Mouse (Mus musculus): ENCODE data around the gene Rpl23.
"Not testable (repeated sequence)": the region's sequence is repeated elsewhere in the genome, so short reads cannot be mapped to it uniquely, and the experiment has no call there.

The Rpl23 gene

GRCm38 (mm10) chr11:97766154-97766881 is 15.9 kb downstream of the Rpl23 start, which contains the start of gene Cwc25:
Cwc25 (minus strand) TSS chr11:97766556.
- peak; percentile 90 for DNase-seq (ENCODE audit: low spot score)

GRCm38 (mm10) chr11:97761638-97762037 is 20.6 kb downstream of the Rpl23 start:
- no peak for DNase-seq (ENCODE audit: low spot score)

GRCm38 (mm10) chr11:97758942-97759341 is 23.3 kb downstream of the Rpl23 start:
- no peak for DNase-seq (ENCODE audit: low spot score)

- DNase-seq (ENCODE audit: low spot score) = no peak
Observed at GRCm38 (mm10) chr11:97758125-97758524, 24.1 kb downstream of the Rpl23 start.

- DNase-seq (ENCODE audit: low spot score) = no peak
Observed at GRCm38 (mm10) chr11:97753277-97753676, 29.0 kb downstream of the Rpl23 start.

GRCm38 (mm10) chr11:97748496-97748895 is 33.7 kb downstream of the Rpl23 start:
- DNase-seq (ENCODE audit: low spot score) = no peak

GRCm38 (mm10) chr11:97747773-97748172 is 34.5 kb downstream of the Rpl23 start:
- DNase-seq (ENCODE audit: low spot score) = no peak

- DNase-seq (ENCODE audit: low spot score) = no peak
Observed at GRCm38 (mm10) chr11:97745331-97745721, 36.9 kb downstream of the Rpl23 start.

GRCm38 (mm10) chr11:97744718-97745330 is 37.4 kb downstream of the Rpl23 start:
- peak; percentile 96 for DNase-seq (ENCODE audit: low spot score)

- peak; percentile 32 for DNase-seq (ENCODE audit: low spot score)
Observed at GRCm38 (mm10) chr11:97744063-97744717, 38.0 kb downstream of the Rpl23 start, which contains the start of gene Pip4k2b. Pip4k2b (minus strand) TSS chr11:97744704.

GRCm38 (mm10) chr11:97743423-97743822 is 38.8 kb downstream of the Rpl23 start:
- DNase-seq (ENCODE audit: low spot score) = no peak

GRCm38 (mm10) chr11:97742591-97742990 is 39.6 kb downstream of the Rpl23 start:
- DNase-seq (ENCODE audit: low spot score) = no peak

GRCm38 (mm10) chr11:97742157-97742556 is 40.1 kb downstream of the Rpl23 start:
- no peak for DNase-seq (ENCODE audit: low spot score)

- DNase-seq (ENCODE audit: low spot score) = no peak
Observed at GRCm38 (mm10) chr11:97740190-97740589, 42.0 kb downstream of the Rpl23 start.

- no peak for DNase-seq (ENCODE audit: low spot score)
Observed at GRCm38 (mm10) chr11:97739155-97739554, 43.1 kb downstream of the Rpl23 start.

- DNase-seq (ENCODE audit: low spot score) = no peak
Observed at GRCm38 (mm10) chr11:97738703-97739102, 43.5 kb downstream of the Rpl23 start.

- DNase-seq (ENCODE audit: low spot score) = no peak
Observed at GRCm38 (mm10) chr11:97737600-97737999, 44.6 kb downstream of the Rpl23 start.

GRCm38 (mm10) chr11:97736645-97737044 is 45.6 kb downstream of the Rpl23 start:
- no peak for DNase-seq (ENCODE audit: low spot score)

GRCm38 (mm10) chr11:97734810-97735209 is 47.4 kb downstream of the Rpl23 start:
- not testable (repeated sequence) for DNase-seq (ENCODE audit: low spot score)

GRCm38 (mm10) chr11:97733689-97734088 is 48.5 kb downstream of the Rpl23 start:
- DNase-seq (ENCODE audit: low spot score) = no peak

GRCm38 (mm10) chr11:97728730-97729129 is 53.5 kb downstream of the Rpl23 start:
- DNase-seq (ENCODE audit: low spot score) = no peak

GRCm38 (mm10) chr11:97728311-97728710 is 53.9 kb downstream of the Rpl23 start:
- no peak for DNase-seq (ENCODE audit: low spot score)

Data from urinary bladder, postnatal 25 days (tissue).